Mouse (Mus musculus): ENCODE results near the gene Fyb.

GRCm38 (mm10) chr15:6661951-6662350, 139.3 kb downstream of the Fyb start:
- TF ChIP-seq E2F4 (IDR thresholded peaks at IDR 0.05; ENCODE audit: insufficient read depth) = no peak
- no peak for TF ChIP-seq TCF12 (IDR thresholded peaks at IDR 0.05; ENCODE audit: insufficient read depth, poor library complexity, severe bottlenecking)
- TF ChIP-seq USF1 (IDR thresholded peaks at IDR 0.05; ENCODE audit: low read depth) = no peak
- TF ChIP-seq POLR2A (IDR thresholded peaks at IDR 0.05; ENCODE audit: insufficient read length, low read depth) = no peak
- TF ChIP-seq MAX (IDR thresholded peaks at IDR 0.05; ENCODE audit: low read depth) = no peak
- no peak for TF ChIP-seq POLR2AphosphoS2 (IDR thresholded peaks at IDR 0.05; ENCODE audit: insufficient read length, low read depth)
- no peak for TF ChIP-seq CEBPB (IDR thresholded peaks at IDR 0.05; ENCODE audit: insufficient read depth, poor library complexity, severe bottlenecking)
- no peak for TF ChIP-seq TCF3 (IDR thresholded peaks at IDR 0.05; ENCODE audit: insufficient read length, low read depth)
- no peak for TF ChIP-seq MYOD1 (IDR thresholded peaks at IDR 0.05; ENCODE audit: control insufficient read depth in 1 of 3, insufficient read length in 2 of 3, low read depth in 2 of 3)

Data from myocyte (in vitro differentiated cells).